ENCODE assay signal across 22 mouse cellular contexts in the genomic region with DNA sequence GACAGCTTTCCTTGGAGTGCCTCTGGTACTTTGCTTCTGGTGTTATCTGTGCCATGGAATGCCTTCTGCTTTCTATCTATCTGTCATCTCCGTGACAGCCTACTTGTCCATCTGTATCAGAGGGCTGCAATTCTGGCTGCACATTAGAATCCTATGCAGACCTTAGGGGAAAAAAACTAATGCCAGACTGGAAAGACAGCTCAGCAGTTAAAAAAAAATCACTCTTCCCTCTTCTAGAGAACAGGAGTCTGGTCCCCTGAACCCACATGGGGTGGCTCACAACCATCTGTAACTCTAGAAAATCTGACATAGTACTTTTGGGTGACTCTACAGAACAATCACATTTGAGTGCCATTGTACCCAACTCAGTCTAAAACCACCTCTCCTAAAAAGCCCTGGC.
DNase-seq lines count a peak whose midpoint lies in the region; ATAC-seq and TF ChIP-seq lines count a peak whose summit lies in the region.
"Had no signal": no experiment of that assay in that cellular context is flagged by ENCODE, and none has a peak within 500 bp of the region (broad histone marks: within the 10 kb centered on the region; RNA-seq: fewer than 3 reads in every experiment).

No protein-coding gene starts in this region.

- H3K27me3 ChIP-seq in heart, embryonic 15.5 days, result no peaks in the 10 kb centered on the region
- H3K27me3 ChIP-seq: hindbrain, embryonic 12.5 days had no signal

- no peak overlapping the region for H3K9ac ChIP-seq in heart, embryonic 15.5 days
- H3K9ac ChIP-seq: hindbrain, embryonic 12.5 days had no signal

- peak overlapping the region; percentile 15; the same call in 1 of the 2 replicates for H3K27ac ChIP-seq in heart, embryonic 15.5 days
- peak overlapping the region; percentile 52 for H3K27ac ChIP-seq in layer of hippocampus, adult 2 months
- H3K27ac ChIP-seq: embryonic facial prominence, embryonic 10.5 days; gastrocnemius, adult 2 months; hindbrain, embryonic 12.5 days had no signal

- no peak overlapping the region for H3K4me2 ChIP-seq in heart, embryonic 15.5 days
- H3K4me2 ChIP-seq: hindbrain, embryonic 12.5 days had no signal

- peak; percentile 6 for DNase-seq in embryo, embryonic 10 days (ENCODE audit: low spot score)
- no peak for DNase-seq in embryo, embryonic 11 days
- DNase-seq in heart, postnatal 10 days, result no peak
- DNase-seq in layer of hippocampus, adult 2 months (ENCODE audit: low spot score in 2 of 2), result peak; percentile 39 to 46
- DNase-seq in layer of hippocampus, postnatal 25 days (ENCODE audit: extremely low spot score in 1 of 2, low spot score in 1 of 2), result no peak
- DNase-seq in left cerebral cortex, postnatal 10 days (ENCODE audit: extremely low spot score in 1 of 2, low spot score in 2 of 2), result no peak
- DNase-seq: adrenal gland, postnatal 14 days; B cell, adult 2 months; cerebellum, adult 11-12 months; cerebellum, adult 9-10 months; cerebellum, postnatal 25 days; gastrocnemius, adult 2 months; gastrocnemius, postnatal 25 days; heart, postnatal 4 days had no signal

- H3K36me3 ChIP-seq in heart, embryonic 15.5 days, result no peaks in the 10 kb centered on the region
- H3K36me3 ChIP-seq: embryonic facial prominence, embryonic 10.5 days; G1E; hindbrain, embryonic 12.5 days had no signal

- no peak overlapping the region for H3K4me3 ChIP-seq in heart, embryonic 15.5 days
- H3K4me3 ChIP-seq in layer of hippocampus, adult 2 months, result no peak overlapping the region
- H3K4me3 ChIP-seq: embryonic facial prominence, embryonic 10.5 days; gastrocnemius, adult 2 months; hindbrain, embryonic 12.5 days had no signal

- H3K4me1 ChIP-seq in heart, embryonic 15.5 days (replicated peaks), result peaks cover 30% of the 10 kb centered on the region

- no peaks in the 10 kb centered on the region for H3K9me3 ChIP-seq in heart, embryonic 15.5 days (replicated peaks)
- H3K9me3 ChIP-seq: embryonic facial prominence, embryonic 10.5 days; G1E; hindbrain, embryonic 12.5 days had no signal

- 25% methylated on average over 1 of the region's 1 CpGs for WGBS in heart, embryonic 15.5 days

- no peak for TF ChIP-seq CTCF in layer of hippocampus, adult 2 months (conservative IDR thresholded peaks at IDR 0.05)

- no peak; the same call in 1 of the 2 replicates for ATAC-seq in heart, embryonic 15.5 days (replicated peaks; ENCODE audit: insufficient number of reproducible peaks, insufficient read depth, low FRiP score, low read depth)
- ATAC-seq: CD4-positive, CD25-positive, alpha-beta regulatory T cell, adult 4 months; forebrain, embryonic 16.5 days; hindbrain, embryonic 16.5 days; inflammation-experienced regulatory T-cells, adult 6 months had no signal

- intact Hi-C loops in heart, postnatal 10 days (cut with DNase I), result no loop called here
- intact Hi-C loops in left cerebral cortex, postnatal 10 days (cut with DNase I), result no loop called here

Comparison
In these comparisons a context has a peak if more than half of its experiments do, and no peak if none do; other contexts are left out.
1. DNase-seq: peak in embryo, embryonic 10 days (single experiment) and layer of hippocampus, adult 2 months (2 of 2); none in embryo, embryonic 11 days (single experiment), heart, postnatal 10 days (0 of 2), layer of hippocampus, postnatal 25 days (0 of 2) and left cerebral cortex, postnatal 10 days (0 of 2).